Mouse (Mus musculus) embryonic facial prominence, embryonic 10.5 days (tissue): ENCODE results near the gene Supt5. TPM values are rescaled to one million over a fixed set of nuclear protein-coding genes. Genes with fewer than 3 reads are reported as not detected.
"Not testable (repeated sequence)": the region's sequence is repeated elsewhere in the genome, so short reads cannot be mapped to it uniquely, and the experiment has no call there.

Source experiments
- DNase-seq: peaks from one replicate; pipeline ENCODE4 v3.0.0-alpha.2; 2017; ENCODE audit warnings: low spot score
- H3K27ac ChIP-seq: fragments of 300-500 bp; sonication (generic); replicated peaks from 2 replicates; pipeline ENCODE4 v1.5.1; 2016; ENCODE audit warnings: mild to moderate bottlenecking
- H3K27me3 ChIP-seq: fragments of 300-500 bp; sonication (generic); replicated peaks from 2 replicates; pipeline ENCODE4 v1.6.1; 2016; ENCODE audit warnings: low read depth, mild to moderate bottlenecking; ENCODE audit not compliant: poor library complexity, severe bottlenecking
- H3K36me3 ChIP-seq: fragments of 300-500 bp; sonication (generic); replicated peaks from 2 replicates; pipeline ENCODE4 v1.6.1; 2016; ENCODE audit warnings: mild to moderate bottlenecking, moderate library complexity
- H3K4me1 ChIP-seq: fragments of 300-500 bp; sonication (generic); 2 replicates; pipeline ENCODE4 v1.6.1; 2016
- H3K4me3 ChIP-seq: fragments of 300-500 bp; sonication (generic); 2 replicates; pipeline ENCODE4 v1.5.1; 2016; ENCODE audit warnings: mild to moderate bottlenecking, moderate library complexity
- H3K9me3 ChIP-seq: fragments of 300-500 bp; sonication (generic); 2 replicates; pipeline ENCODE4 v1.6.1; 2016; ENCODE audit warnings: mild to moderate bottlenecking
- WGBS: fragments of 180-500 bp; shearing (Covaris S2); methylation state at CpG from one replicate; pipeline ENCODE4 v1.1.7; 2016; 5-methylcytosine and 5-hydroxymethylcytosine counted together
- polyA plus RNA-seq: library from polyadenylated mRNA; unstranded; fragments of >200 nt; fragmentation: Nextera tagmentation; extraction: Ambion mirVana; gene quantifications from 2 replicates; pipeline ENCODE4 v1.2.1, GENCODE M21; 2016

Gene Supt5
- polyA plus RNA-seq: 122 and 124 TPM in 2 replicates

DNA sequence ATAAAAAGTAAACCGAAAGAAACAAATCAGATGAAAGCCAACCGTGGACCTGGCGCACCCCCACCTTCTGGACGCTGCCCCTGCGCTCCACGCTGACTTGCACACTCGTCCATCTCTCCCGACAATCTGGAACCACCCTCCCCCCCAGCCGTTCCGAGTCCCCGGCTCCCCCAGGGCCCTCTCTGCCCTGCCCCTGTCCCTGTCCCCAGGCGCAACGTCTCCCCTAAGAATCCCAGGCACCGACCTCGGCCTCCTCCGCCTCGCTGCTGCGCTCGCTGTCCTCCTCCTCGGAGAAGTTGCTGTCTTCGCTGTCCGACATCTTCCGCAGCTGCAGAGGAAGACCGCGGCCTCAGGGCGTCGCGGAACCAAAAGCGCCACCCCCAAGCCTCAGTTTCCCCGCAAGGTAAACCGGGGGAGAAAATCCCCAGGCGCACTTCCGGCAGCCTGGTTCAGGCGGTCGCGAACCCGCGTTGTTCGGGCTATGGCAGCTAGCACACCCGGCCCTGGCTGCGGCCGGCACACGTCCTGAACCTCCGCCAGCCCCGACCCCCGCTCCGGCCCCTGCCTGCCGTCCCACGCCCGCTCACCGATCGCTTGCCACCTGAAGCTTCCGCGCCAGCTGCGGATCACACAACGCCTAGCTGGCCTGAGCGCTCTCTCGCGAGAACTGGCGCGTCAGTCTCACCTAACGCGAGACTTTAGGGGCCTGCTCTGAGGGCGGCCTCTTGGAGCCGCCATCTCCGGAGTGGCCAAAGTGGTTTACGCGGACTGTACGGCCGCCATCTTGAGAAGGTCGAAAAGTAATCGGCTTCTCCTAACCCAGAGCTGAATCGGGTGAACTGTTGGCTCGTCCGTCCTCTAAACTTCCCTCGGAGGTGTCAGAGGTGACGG lies at the start of gene Supt5:
Gene Supt5 (minus strand): TSS at position 639 of the 891 bp plus-strand sequence.
- WGBS: under 1% methylated on average over 77 of the region's 77 CpGs
- Histone ChIP-seq H3K4me1 (peaks cover 35% of the 10 kb centered on the region), H3K4me3 (peak within 1 kb of the TSS; percentile 99), H3K36me3 (peaks cover 33% of the 10 kb centered on the region), H3K27ac (peak within 1 kb of the TSS; percentile 93), H3K9me3 (no peaks in the 10 kb centered on the region), H3K27me3 (no peaks in the 10 kb centered on the region)
- peak; percentile 97 for DNase-seq

DNA sequence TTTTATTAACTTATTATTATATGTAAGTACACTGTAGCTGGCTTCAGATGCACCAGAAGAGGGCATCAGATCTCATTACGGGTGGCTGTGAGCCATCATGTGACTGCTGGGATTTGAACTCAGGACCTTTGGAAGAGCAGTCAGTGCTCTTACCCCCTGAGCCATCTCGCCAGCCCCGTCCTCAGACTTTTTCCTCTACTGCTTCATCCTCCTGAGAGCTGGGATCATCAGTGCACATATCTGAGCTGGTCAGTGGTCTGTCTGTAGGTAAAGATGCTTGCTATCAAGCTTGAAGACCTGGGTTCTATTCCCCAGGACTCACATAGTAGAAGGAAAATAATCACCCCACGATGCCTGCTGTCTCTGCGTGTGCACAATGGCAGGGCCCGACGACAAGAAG lies 48.8 kb upstream of the Supt5 start:
- peaks cover 58% of the 10 kb centered on the region for H3K36me3 ChIP-seq
- 88% methylated on average over 7 of the region's 7 CpGs for WGBS
- not testable (repeated sequence) for H3K27me3 ChIP-seq, DNase-seq, H3K9me3 ChIP-seq, H3K27ac ChIP-seq, H3K4me3 ChIP-seq
- H3K4me1 ChIP-seq: peaks cover 27% of the 10 kb centered on the region

DNA sequence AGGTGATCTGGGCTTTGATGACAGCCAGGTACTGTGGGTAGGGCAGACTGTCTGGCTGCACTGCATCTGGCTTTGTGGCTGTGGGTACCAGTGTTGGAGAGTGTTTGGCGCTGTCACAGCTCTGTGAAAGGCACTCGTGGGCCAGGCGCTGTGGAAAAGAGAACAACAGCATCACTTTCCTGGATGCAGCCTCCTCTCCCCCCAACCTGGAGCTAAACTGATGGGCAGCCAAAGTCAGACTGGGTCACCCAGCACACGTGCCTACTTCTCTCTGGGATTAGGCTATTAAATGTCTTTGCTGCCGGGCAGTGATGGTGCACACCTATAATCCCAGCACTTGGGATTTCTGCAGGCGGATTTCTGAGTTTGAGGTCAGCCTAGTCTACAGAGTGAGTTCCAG lies 48.3 kb upstream of the Supt5 start:
- Histone ChIP-seq H3K4me1 (peaks cover 32% of the 10 kb centered on the region), H3K36me3 (peaks cover 58% of the 10 kb centered on the region)
- not testable (repeated sequence) for H3K4me3 ChIP-seq, H3K27me3 ChIP-seq, H3K9me3 ChIP-seq, H3K27ac ChIP-seq, DNase-seq
- WGBS: 82% methylated on average over 6 of the region's 6 CpGs

DNA sequence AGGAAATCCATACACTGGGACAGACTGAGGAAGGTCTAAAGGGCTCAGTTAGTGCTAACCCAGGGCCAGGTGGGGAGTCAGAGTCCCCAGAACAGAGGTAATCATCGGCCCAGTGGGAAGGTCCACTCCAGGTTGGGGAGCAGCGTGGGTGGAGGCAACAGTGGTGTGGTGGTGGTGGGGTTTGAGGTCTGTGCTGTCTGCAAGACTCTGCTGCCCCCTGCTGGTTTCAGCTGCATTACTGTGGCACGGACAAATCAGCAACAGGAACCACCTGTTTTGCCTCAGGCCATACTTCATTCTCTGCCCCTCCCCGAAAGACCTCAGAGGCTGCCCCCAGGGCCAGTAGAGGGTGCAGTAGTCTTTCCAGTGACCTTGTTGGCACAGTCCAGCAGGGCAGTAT lies 47.9 kb upstream of the Supt5 start:
- DNase-seq: peak; percentile 90
- WGBS: 25% methylated on average over 4 of the region's 4 CpGs
- no peak overlapping the region for H3K27ac ChIP-seq
- H3K4me3 ChIP-seq: no peak overlapping the region
- H3K4me1 ChIP-seq: peaks cover 32% of the 10 kb centered on the region
- peaks cover 58% of the 10 kb centered on the region for H3K36me3 ChIP-seq
- no peaks in the 10 kb centered on the region for H3K27me3 ChIP-seq
- H3K9me3 ChIP-seq: no peaks in the 10 kb centered on the region

DNA sequence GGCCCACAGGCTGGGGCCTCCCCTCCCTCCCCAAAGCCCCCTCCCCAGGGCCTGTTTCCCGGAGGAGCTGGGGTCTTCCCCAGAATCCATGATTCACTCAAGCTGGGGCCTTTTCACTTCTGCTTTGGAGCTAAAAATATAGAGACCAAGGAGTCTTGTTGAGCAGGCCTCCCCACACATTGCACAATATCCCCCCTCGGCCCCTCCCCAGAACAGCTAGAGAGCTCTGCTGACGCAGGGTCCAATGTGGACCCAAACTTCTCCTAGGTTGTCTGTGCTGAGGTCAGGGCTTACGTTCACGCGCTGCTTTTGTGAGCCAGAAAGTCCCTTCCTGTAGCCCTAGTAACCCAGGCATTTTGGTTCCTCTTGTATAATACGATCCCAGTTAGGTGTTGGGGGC lies 47.5 kb upstream of the Supt5 start:
- H3K27me3 ChIP-seq: no peaks in the 10 kb centered on the region
- WGBS: 85% methylated on average over 7 of the region's 7 CpGs
- no peaks in the 10 kb centered on the region for H3K9me3 ChIP-seq
- peaks cover 57% of the 10 kb centered on the region for H3K36me3 ChIP-seq
- peaks cover 32% of the 10 kb centered on the region for H3K4me1 ChIP-seq
- no peak for DNase-seq
- H3K27ac ChIP-seq: 0 out of 2 replicates have a peak overlapping the region, but pooled peaks have one; percentile 46
- no peak overlapping the region for H3K4me3 ChIP-seq

DNA sequence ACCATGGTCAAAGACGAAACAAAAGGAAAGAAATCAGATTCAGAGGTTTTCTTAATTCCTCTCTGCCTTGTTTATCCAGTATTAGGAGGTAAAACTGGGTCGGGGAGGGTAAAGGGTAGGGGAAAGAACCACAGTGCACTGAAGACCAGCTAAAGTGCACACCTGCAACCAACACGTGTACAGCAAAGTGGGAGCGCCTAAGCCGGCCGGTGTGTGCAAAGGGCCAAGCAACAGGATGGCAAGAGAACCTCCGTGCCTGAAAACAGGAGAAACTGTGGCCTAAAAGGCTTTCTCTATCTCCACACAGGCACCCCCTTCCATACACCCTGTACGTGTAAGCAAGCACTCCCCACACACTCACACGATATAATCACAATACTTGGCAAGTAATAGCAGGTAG lies 46.6 kb upstream of the Supt5 start:
- peaks cover 49% of the 10 kb centered on the region for H3K36me3 ChIP-seq
- WGBS: 90% methylated on average over 9 of the region's 9 CpGs
- no peak overlapping the region for H3K4me3 ChIP-seq
- no peaks in the 10 kb centered on the region for H3K9me3 ChIP-seq
- H3K4me1 ChIP-seq: peaks cover 39% of the 10 kb centered on the region
- DNase-seq: no peak
- H3K27ac ChIP-seq: no peak overlapping the region
- no peaks in the 10 kb centered on the region for H3K27me3 ChIP-seq

DNA sequence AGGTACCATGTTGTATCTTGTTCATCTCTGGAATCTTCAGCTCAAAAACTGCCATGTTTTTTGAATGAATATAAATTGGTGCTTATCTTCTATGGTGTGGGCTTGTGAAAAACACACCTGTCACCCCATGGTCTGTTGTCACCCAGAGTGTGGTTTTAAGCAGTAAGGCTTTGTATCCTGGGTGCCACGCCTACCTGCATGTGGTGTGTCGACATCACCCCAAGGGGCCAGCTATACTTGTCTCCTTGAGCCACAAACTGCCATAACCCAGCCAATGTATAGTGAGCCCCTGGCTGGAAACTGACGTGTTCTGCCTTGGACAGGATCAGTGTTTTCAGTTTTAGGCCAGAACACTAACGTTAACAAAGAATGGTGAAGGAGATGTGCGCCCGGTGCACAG lies 45.6 kb upstream of the Supt5 start:
- H3K4me1 ChIP-seq: peaks cover 49% of the 10 kb centered on the region
- no peaks in the 10 kb centered on the region for H3K27me3 ChIP-seq
- WGBS: 87% methylated on average over 6 of the region's 6 CpGs
- no peaks in the 10 kb centered on the region for H3K9me3 ChIP-seq
- no peak overlapping the region for H3K4me3 ChIP-seq
- H3K27ac ChIP-seq: no peak overlapping the region
- peaks cover 39% of the 10 kb centered on the region for H3K36me3 ChIP-seq
- DNase-seq: no peak

DNA sequence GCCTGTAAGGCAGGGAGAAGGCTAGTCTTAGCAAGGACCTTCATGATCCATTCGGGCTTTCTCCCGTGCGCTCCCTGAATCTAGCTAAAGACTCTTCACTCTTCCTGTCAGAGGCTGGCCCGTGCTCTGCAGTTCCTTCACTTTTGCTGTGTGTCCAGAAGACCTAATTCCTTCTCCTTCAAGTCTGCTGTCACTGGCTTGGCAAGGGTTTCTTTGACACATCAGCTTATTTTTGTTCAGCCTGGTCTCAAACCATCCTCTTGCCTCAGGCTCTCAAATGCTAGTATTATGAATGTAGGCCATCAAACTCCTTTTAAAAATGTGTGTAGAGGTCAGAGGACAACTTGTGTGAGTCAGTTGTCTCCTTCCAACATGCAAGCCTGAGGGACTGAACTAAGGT lies 45.1 kb upstream of the Supt5 start:
- DNase-seq: no peak
- Histone ChIP-seq H3K4me3 (no peak overlapping the region), H3K4me1 (peaks cover 55% of the 10 kb centered on the region), H3K36me3 (peaks cover 33% of the 10 kb centered on the region), H3K27ac (peak overlapping the region; percentile 95; the same call in 1 of the 2 replicates), H3K27me3 (no peaks in the 10 kb centered on the region), H3K9me3 (no peaks in the 10 kb centered on the region)
- whole genome bisulfite sequencing: 85% methylated on average over 4 of the region's 4 CpGs

DNA sequence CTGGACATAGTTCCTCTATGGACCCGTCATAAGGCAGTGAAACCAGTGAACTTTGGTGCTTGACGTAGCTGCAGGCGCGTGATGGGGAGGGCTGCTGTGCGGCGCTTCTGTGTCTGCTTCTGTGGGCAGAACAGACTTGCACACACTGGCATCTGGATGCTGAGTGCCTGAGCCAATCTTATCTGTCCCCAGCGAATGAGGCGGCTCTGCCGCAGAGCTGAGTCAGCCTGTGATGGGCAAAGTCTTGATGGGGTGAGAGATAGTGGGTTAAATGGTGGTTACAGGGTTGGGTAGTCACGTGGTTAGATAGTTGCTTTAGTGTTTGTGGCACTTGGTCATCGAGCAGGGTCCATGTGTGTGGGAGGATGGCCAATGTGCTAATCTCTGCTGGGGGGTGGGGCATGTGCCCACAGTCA lies 44.4 kb upstream of the Supt5 start:
- H3K4me3 ChIP-seq: no peak overlapping the region
- 69% methylated on average over 11 of the region's 11 CpGs for WGBS
- DNase-seq: no peak
- H3K4me1 ChIP-seq: peaks cover 61% of the 10 kb centered on the region
- no peaks in the 10 kb centered on the region for H3K9me3 ChIP-seq
- H3K27me3 ChIP-seq: peaks cover 3% of the 10 kb centered on the region; the same call in 1 of the 2 replicates
- H3K27ac ChIP-seq: peak overlapping the region; percentile 95
- H3K36me3 ChIP-seq: peaks cover 30% of the 10 kb centered on the region

DNA sequence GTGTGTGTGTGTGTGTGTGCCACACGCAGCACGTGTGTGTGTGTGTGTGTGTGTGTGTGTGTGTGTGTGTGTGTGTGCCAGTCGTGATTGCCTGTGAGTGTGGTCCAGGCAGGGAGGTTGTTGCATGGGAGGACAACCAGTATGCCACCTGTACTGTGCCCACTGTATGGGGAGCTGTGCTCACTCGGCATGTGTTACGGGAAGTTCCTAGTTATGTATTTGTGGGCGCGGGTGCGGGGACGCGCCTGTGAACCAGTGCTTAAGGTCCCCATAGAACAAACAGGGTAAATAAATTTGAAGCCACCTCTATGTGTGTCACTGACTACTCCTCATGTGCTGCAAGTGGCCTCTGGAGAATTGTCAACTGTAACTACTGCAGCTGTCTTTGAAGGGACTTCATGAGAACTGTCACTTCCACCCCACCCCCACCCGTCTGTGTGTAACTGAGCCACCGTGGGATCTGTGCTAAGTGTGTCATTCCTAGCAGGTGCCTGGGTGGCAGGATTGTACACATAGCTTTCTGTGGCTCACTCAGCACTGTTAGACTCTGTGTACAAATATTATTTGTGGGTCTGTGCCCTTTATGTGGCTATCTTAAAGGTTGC lies 43.9 kb upstream of the Supt5 start:
- Histone ChIP-seq H3K36me3 (peaks cover 30% of the 10 kb centered on the region), H3K9me3 (no peaks in the 10 kb centered on the region), H3K4me1 (peaks cover 67% of the 10 kb centered on the region), H3K27me3 (peaks cover 9% of the 10 kb centered on the region), H3K4me3 (peak overlapping the region; percentile 54), H3K27ac (peak overlapping the region; percentile 95)
- WGBS: 53% methylated on average over 10 of the region's 12 CpGs
- DNase-seq: peak; percentile 24

DNA sequence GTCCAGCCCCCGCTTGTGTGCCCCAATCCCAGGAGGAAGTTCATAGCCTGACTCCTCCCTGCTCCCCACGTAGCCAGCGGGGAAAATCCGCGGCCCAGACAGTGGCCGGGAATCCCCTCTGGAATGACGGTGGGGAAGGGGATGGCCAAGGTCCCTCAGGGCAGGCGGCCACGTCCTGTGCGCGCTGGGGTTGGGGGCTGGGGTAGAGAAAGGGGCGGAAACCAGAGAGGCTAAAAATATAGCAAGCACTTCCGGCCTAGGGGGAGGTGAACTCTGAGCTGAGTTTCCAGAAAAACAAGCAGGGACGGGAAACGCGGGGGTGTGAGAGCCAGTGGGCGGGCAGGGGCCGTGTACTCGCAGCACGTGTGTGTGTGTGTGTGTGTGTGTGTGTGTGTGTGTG lies 43.4 kb upstream of the Supt5 start:
- 4% methylated on average over 20 of the region's 20 CpGs for WGBS
- H3K4me3 ChIP-seq: peak overlapping the region; percentile 54
- H3K27ac ChIP-seq: peak overlapping the region; percentile 95
- peaks cover 72% of the 10 kb centered on the region for H3K4me1 ChIP-seq
- peaks cover 29% of the 10 kb centered on the region for H3K36me3 ChIP-seq
- H3K9me3 ChIP-seq: no peaks in the 10 kb centered on the region
- DNase-seq: peak; percentile 89
- H3K27me3 ChIP-seq: peaks cover 10% of the 10 kb centered on the region

DNA sequence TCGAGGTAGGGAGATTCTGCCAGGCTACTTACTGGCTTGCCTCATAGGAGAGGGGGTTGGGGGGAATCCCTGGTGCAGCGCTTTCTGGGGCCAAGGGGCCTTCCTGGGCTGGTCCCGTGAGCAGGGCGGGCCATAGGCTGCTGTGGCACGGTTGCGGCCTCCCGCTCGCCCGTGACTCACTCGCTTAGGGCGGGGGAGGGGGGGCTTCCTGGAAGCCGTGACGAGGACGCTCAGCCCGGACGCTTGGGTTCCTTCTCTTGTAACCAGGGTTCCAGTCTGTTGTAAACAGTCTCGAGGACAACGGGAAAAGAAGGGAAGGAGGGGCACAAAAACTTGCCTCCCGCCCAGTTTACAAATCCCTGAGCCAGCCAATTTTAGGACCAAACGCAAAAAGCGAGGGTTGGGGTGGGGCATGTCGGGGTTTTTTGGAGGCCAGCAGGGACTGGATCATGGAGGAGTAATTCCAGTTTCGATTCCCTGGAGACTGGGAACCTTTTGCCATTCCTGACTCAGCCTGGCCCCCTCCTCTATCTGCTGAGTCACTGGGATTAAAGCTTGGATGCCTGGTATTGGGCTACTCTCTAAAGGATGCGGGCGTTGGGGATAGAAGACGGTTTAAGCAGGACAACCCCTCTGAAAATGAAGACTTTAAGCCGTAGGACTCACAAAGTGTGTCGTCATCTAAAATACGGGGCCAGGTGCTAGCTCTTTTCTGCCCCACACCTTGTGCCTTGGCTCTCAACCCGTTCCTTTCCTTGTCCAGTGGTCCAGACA lies 42.7 kb upstream of the Supt5 start:
- Histone ChIP-seq H3K4me1 (peaks cover 75% of the 10 kb centered on the region), H3K4me3 (peak overlapping the region; percentile 54), H3K36me3 (peaks cover 25% of the 10 kb centered on the region), H3K9me3 (no peaks in the 10 kb centered on the region), H3K27ac (peak overlapping the region; percentile 95), H3K27me3 (peaks cover 10% of the 10 kb centered on the region)
- peak; percentile 72 for DNase-seq
- 4% methylated on average over 30 of the region's 30 CpGs for WGBS
